Mouse (Mus musculus) heart, adult 2 months (tissue): Measurements from ENCODE around the gene Ppfia1. TPM values are rescaled to one million over a fixed set of nuclear protein-coding genes. Genes with fewer than 3 reads are reported as not detected.
A peak's percentile ranks its signal among the peaks of the same experiment; 100 is the strongest.

Source experiments
- DNase-seq, 2 experiments: peaks; one replicate each; pipeline ENCODE4 v3.0.0; 2021
- H3K27ac ChIP-seq: fragments of 200-600 bp; 2 replicates; pipeline ENCODE4 v1.8.1; 2022
- H3K27me3 ChIP-seq: fragments of 200-500 bp; 2 replicates; pipeline ENCODE4 v1.6.1; 2012; ENCODE audit warnings: mild to moderate bottlenecking, low read length, inconsistent platforms, mixed read lengths; ENCODE audit not compliant: control insufficient read depth, insufficient read depth
- H3K36me3 ChIP-seq: fragments of 200-500 bp; 2 replicates; pipeline ENCODE4 v1.6.1; 2012; ENCODE audit warnings: low read length, inconsistent platforms; ENCODE audit not compliant: control insufficient read depth, insufficient read depth
- H3K4me1 ChIP-seq: fragments of 200-500 bp; 2 replicates; pipeline ENCODE4 v1.6.1; 2011; ENCODE audit warnings: low read length; ENCODE audit not compliant: control insufficient read depth, insufficient read depth
- H3K4me3 ChIP-seq: fragments of 200-600 bp; 2 replicates; pipeline ENCODE4 v1.8.1; 2022
- H3K79me2 ChIP-seq: fragments of 200-500 bp; replicated peaks from 2 replicates; pipeline ENCODE4 v1.6.1; 2012; ENCODE audit warnings: mild to moderate bottlenecking, inconsistent platforms, low read length, moderate library complexity, mixed read lengths; ENCODE audit not compliant: control insufficient read depth, insufficient read depth
- H3K9ac ChIP-seq: fragments of 200-500 bp; 2 replicates; pipeline ENCODE4 v1.6.1; 2012; ENCODE audit warnings: low read depth, mild to moderate bottlenecking, control low read depth, inconsistent platforms, low read length, mixed read lengths
- CTCF ChIP-seq: fragments of 200-600 bp; IDR thresholded peaks from 2 replicates; pipeline ENCODE4 v1.8.1; 2022; ENCODE audit warnings: antibody characterized with exemption, mild to moderate bottlenecking, moderate library complexity
- EP300 ChIP-seq: fragments of 200-500 bp; IDR thresholded peaks from 2 replicates; pipeline ENCODE4 v1.6.1; 2011; ENCODE audit warnings: low read depth, low read length, control low read depth; ENCODE audit not compliant: insufficient read depth
- POLR2A ChIP-seq: fragments of 200-500 bp; IDR thresholded peaks from 2 replicates; pipeline ENCODE4 v1.6.1; 2011; ENCODE audit warnings: mild to moderate bottlenecking, low read depth, low read length, control low read depth; ENCODE audit not compliant: insufficient read depth
- WGBS: fragments of 180-500 bp; shearing (Covaris S2); methylation state at CpG from one replicate; pipeline ENCODE4 v1.1.7; 2018; 5-methylcytosine and 5-hydroxymethylcytosine counted together
- intact Hi-C: fragments of 180-260 bp; cut with DNase I; formaldehyde crosslinking; loops from one replicate; pipeline ENCODE4 v1.15.1; 2025
- polyA plus RNA-seq: library from polyadenylated mRNA; depleted of rRNA; stranded (reverse); fragments of >200 nt; gene quantifications from 2 replicates; pipeline ENCODE4 v1.2.3, GENCODE M21; 2012
- total RNA-seq, 2 experiments: library from RNA; stranded (reverse); gene quantifications; 2 replicates each; pipeline ENCODE4 v1.2.3; 2021

Ppfia1 gene
- total and polyA plus RNA-seq, 3 experiments, result 27.0 to 46.0 (median 41.4) TPM

DNA sequence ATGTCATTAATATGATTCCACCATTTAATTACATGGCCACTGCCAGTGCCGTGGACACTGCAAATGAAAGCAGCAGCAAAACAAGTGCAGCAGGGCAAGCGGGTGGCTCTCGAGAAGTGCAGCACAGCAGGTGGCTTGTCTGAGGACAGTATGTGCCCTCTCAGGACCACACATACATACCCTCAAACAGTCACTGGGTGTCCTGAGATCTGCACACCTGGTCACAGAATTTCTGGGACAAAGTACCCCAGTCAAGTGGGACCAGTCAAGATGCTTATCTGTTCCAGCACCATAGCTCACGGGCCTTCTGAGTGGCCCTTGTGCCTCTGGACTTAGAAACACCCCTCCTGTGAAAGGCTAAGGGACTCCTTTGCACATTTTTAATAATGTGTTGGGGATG, 49.6 kb downstream of the Ppfia1 start:
- no peak overlapping the region for H3K9ac ChIP-seq
- WGBS, result 89% methylated on average over 4 of the region's 4 CpGs
- no peaks in the 10 kb centered on the region for H3K79me2 ChIP-seq
- H3K27ac ChIP-seq, result no peak overlapping the region
- no peak overlapping the region for H3K4me3 ChIP-seq
- no peaks in the 10 kb centered on the region for H3K27me3 ChIP-seq
- no peak for DNase-seq
- H3K36me3 ChIP-seq, result no peaks in the 10 kb centered on the region
- intact Hi-C loops, result no loop called here
- no peaks in the 10 kb centered on the region for H3K4me1 ChIP-seq
- TF ChIP-seq EP300, result no peak
- TF ChIP-seq POLR2A, result no peak
- no peak for TF ChIP-seq CTCF

DNA sequence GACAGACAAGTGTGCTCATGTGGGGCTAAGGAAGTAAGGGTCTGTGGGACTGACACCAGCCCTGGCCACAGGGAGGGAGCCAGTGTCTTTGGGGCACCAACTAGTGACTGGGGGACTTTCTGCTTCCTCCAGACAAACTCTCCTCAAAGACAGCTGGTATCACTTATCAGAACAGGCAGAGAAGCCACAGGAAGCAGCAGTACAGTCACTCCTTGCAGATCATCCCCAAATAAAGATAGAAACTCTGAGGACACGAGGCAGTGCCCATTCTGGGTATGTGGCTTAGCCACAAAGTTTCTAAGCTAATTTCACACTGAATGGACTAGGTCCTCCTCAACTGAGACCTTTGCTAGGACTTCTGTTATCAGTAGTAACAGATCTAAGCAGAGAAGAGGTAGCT, 60.6 kb downstream of the Ppfia1 start:
- no peak for TF ChIP-seq POLR2A
- TF ChIP-seq EP300, result no peak
- TF ChIP-seq CTCF, result no peak
- Histone ChIP-seq H3K9ac (no peak overlapping the region), H3K27ac (no peak overlapping the region), H3K27me3 (no peaks in the 10 kb centered on the region), H3K79me2 (no peaks in the 10 kb centered on the region), H3K4me3 (no peak overlapping the region), H3K4me1 (peaks cover 8% of the 10 kb centered on the region), H3K36me3 (peaks cover 5% of the 10 kb centered on the region; the same call in 1 of the 2 replicates)
- WGBS, result 52% methylated on average over 1 of the region's 1 CpGs
- DNase-seq, result no peak
- intact Hi-C loops, result loop anchor here (5.0 kb wide), 1 partner anchor 89 kb away; the partner anchor contains the start of gene Fadd

- Histone ChIP-seq H3K4me1 (peaks cover 8% of the 10 kb centered on the region), H3K36me3 (peaks cover 5% of the 10 kb centered on the region; the same call in 1 of the 2 replicates)
- DNase-seq, result no peak
Measured at GRCm38 (mm10) chr7:144490201-144490873, 63.2 kb downstream of the Ppfia1 start.

GRCm38 (mm10) chr7:144489067-144489774, 64.3 kb downstream of the Ppfia1 start:
- peak; percentile 29 to 60 for DNase-seq
- peaks cover 5% of the 10 kb centered on the region; the same call in 1 of the 2 replicates for H3K36me3 ChIP-seq
- H3K27ac ChIP-seq, result peak overlapping the region; percentile 64
- peaks cover 8% of the 10 kb centered on the region for H3K4me1 ChIP-seq
- WGBS, result 25% methylated on average over 6 of the region's 6 CpGs
- H3K27me3 ChIP-seq, result no peaks in the 10 kb centered on the region
- no peak overlapping the region for H3K4me3 ChIP-seq
- intact Hi-C loops, result no loop called here
- H3K9ac ChIP-seq, result no peak overlapping the region
- no peaks in the 10 kb centered on the region for H3K79me2 ChIP-seq
- no peak for TF ChIP-seq POLR2A
- TF ChIP-seq EP300, result 0 out of 2 replicates have a peak, but pooled peaks have one; percentile 4

More at GRCm38 (mm10) chr7:144490201-144490873, 63.2 kb downstream of the Ppfia1 start:
- WGBS, result 42% methylated on average over 8 of the region's 8 CpGs
- Histone ChIP-seq H3K27ac (peak overlapping the region; percentile 64), H3K4me3 (no peak overlapping the region), H3K9ac (no peak overlapping the region), H3K27me3 (no peaks in the 10 kb centered on the region), H3K79me2 (no peaks in the 10 kb centered on the region)
- TF ChIP-seq POLR2A, result no peak
- TF ChIP-seq CTCF, result no peak
- TF ChIP-seq EP300, result no peak
- intact Hi-C loops, result loop anchor here (5.0 kb wide), 1 partner anchor 92 kb away; the partner anchor contains the start of gene Fadd

- Histone ChIP-seq H3K4me1 (no peaks in the 10 kb centered on the region), H3K27me3 (no peaks in the 10 kb centered on the region), H3K79me2 (no peaks in the 10 kb centered on the region), H3K9ac (no peak overlapping the region), H3K4me3 (no peak overlapping the region), H3K27ac (no peak overlapping the region), H3K36me3 (peaks cover 7% of the 10 kb centered on the region)
- DNase-seq, result no peak
- intact Hi-C loops, result no loop called here
- TF ChIP-seq EP300 (no peak), CTCF (no peak), POLR2A (no peak)
Measured at GRCm38 (mm10) chr7:144480314-144480713, 73.2 kb downstream of the Ppfia1 start.

GRCm38 (mm10) chr7:144479569-144479968, 74.0 kb downstream of the Ppfia1 start:
- intact Hi-C loops, result no loop called here
- no peak overlapping the region for H3K27ac ChIP-seq
- no peaks in the 10 kb centered on the region for H3K79me2 ChIP-seq
- H3K27me3 ChIP-seq, result no peaks in the 10 kb centered on the region
- no peak for TF ChIP-seq CTCF
- TF ChIP-seq POLR2A, result no peak
- no peak for TF ChIP-seq EP300
- 86% methylated on average over 1 of the region's 1 CpGs for WGBS
- no peak for DNase-seq
- no peak overlapping the region for H3K4me3 ChIP-seq
- H3K36me3 ChIP-seq, result peaks cover 7% of the 10 kb centered on the region
- no peak overlapping the region for H3K9ac ChIP-seq
- H3K4me1 ChIP-seq, result no peaks in the 10 kb centered on the region
